Mouse (Mus musculus) cerebellum, adult 8-10 months (tissue): Measurements from ENCODE around the gene Lrrc25.
A peak's percentile ranks its signal among the peaks of the same experiment; 100 is the strongest.
"Not testable (repeated sequence)": the region's sequence is repeated elsewhere in the genome, so short reads cannot be mapped to it uniquely, and the experiment has no call there.

Source experiments
- DNase-seq: peaks from one replicate; pipeline ENCODE4 v3.0.0; 2022

The Lrrc25 gene

DNA sequence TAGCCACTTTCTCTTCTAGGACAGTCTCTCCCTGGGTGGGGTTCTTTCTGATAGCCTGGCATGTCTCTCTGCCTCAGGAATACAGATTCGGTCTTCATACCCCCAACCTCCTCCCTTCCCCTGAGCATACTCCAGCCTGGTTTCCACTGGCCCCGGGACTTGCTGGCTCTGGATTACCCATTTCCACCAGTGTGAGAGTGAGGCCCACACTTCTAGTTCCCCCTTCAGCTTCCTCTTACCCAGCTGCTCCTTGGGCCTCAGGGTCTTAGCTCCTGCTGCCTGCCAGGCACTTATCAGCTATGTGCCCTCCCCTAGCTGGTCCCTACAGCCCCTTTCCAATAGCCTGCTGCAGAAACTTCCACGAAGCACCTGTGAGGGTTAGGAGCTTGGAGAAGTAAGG, at the start of gene Lrrc25:
Gene Lrrc25, plus strand, starts transcription at position 262 of the 400 bp plus-strand sequence.
- DNase-seq, result no peak

DNA sequence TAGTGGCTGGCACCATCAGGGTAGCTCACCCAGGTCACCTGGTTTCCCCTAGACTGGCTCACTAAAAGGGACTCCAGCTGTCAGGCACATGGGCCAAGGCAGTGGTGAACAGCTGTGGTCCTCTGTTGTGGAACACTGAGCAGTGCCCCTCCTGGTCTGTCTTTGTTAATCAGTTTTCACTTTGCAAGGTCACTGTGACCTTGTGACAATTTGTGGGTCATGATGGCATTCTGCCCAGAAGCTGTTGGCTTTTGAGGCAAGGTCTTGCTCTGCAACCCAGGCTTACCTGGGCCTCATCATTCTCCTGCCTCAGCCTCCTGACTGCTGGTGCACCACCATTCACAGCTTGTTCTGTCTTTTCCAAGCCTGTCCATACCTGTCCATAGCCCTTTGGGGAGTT, 45.6 kb upstream of the Lrrc25 start:
- DNase-seq, result no peak

DNA sequence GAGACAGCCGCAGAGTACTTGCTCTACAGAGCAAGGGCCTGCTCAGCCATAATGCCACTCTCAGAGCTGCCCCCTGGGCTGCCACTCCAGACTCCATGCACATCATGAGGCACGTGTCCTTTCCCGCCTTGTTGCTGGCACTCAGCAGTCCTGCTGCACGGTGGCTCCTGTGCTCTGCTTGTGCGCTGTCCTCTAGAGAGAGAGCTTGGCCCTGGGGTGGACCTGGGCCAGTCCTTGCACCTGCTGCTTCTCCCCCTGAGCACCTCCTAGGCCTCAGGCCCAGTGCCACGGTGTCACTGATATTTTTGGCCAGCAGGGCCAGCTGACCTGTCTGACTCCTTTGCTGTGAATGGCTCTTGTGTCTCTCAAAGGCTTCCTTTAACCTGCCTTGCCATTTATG, 45.0 kb upstream of the Lrrc25 start:
- peak; percentile 57 for DNase-seq

DNA sequence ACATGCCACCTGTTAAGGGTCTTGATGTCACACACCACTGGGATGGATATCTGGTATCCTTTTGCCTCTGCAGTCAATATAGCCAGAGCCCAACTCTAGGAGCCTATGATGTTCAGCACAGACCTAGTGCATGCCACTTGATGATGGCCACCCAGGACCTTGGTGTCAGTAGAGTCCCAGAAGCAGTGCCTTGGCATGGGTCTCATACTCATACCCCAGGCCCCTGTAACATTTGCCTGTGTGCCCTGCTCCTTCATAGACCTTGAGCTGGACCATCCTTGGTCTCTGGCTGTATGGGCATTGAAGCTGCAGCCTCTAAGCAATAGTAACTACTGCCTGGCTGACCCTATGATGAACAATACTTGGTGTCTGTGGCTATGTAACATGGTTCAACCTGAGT, 41.7 kb upstream of the Lrrc25 start:
- DNase-seq, result no peak

DNA sequence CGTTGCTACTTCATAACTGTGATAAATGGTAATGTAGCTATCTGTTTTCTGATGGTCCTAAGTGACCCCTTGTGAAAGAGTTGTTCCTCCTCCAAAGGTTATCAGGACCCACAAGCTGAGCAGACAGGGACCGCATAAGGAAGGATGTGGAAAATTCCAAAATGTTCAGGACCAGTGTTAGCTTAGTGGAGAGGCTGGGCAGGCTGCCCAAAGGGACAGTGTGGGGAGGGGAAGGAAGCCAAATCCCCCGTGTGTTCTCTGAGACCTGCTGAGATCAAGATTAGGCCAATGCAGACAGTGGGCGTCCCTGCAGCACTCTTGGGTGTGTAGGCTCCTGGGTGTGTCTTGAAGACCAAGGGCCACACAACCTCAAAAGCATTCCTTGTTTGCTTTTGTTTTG, 41.0 kb upstream of the Lrrc25 start:
- peak; percentile 64 for DNase-seq

DNA sequence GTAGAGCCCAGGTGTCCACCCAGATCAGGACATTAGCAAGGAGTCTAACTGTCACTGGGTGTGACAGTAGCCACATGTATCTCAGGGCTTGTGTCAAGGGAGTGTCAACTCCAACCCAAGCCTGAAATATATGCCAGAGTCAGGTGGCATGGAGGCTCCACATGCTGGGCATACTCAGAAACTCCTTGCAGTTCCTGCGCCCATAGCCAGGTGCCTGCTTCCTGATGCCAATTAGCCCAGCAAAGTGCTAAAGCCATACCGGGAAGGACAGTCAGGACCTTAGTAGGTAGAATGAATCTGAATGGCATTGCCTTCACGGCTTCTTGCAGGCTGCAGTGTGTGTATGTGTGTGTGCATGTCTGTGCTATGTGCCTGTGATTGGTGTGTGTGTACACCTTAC, 38.7 kb upstream of the Lrrc25 start:
- DNase-seq, result no peak

DNA sequence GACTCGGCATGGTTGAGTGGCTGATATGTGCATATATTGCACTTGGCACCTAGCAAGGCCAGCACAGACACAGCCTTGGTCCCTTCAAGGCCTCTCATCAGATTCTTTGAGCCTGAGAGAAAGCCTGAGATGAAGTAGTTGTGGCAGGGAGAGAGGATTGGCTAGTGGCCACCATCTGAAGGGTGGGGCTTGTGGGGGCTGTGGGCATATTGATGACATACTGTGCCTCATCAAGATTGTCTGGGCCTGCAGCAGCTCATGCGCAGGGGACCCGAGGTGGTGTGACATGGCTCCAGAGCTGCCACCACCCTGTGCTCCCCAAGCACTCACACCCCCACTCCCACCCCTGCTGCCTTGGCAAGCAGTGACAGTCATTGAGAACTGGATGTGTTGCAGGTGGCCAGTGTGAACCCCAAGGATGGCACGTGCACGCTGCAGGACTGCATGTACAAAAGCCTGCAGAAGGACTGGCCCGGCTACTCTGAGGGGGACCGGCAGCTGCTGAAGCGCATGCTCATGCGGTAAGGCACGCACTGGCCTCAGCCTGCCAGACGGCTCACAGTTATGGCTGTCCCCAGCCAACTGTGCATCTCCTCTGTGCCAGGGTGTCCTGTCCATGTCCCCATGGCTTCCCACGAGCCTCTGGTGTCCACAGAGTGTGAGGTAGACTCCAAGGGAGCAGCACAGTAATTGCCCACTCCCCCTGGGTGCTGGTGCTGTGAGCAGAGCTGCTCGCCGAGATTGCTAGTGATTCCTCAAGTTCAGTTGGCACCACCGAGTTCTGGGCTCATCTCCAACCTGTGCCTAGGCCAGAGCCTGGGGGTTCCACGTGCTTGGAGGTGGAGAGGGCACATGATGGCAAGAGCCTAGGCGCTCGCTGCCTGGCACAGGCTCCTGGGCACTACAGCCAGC, 32.2 kb upstream of the Lrrc25 start:
- DNase-seq, result peak; percentile 72

DNA sequence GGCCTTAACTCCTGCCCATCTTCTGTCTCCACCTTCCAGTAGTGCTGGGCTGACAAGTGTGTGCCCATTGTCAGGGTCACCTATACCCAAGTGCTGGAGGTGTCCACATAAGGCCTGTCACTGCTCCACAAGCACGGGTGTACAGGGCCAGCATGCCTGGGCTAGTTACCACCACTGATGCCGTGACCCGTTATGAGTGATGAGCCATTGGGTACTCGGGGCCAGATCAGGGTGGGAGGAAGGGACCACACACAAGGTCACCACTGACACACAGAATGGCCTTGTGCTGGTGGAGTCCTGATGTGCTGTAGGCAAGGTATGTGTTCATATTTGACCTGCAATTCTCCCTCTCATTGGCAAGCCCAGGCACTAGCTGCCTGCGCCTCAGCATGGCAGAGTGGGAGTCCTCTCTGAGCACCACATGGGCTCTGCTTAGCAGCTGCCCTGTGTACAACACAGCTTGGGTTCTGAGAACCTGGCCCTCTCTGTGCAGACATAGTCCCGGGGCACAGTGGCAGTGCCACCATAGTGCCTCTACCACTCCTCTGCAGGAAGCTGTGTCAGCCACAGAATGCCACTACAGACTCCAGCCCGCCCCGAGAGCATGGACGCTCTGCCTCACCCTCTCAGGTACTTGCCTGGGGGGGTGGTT, 31.2 kb upstream of the Lrrc25 start:
- DNase-seq, result no peak

DNA sequence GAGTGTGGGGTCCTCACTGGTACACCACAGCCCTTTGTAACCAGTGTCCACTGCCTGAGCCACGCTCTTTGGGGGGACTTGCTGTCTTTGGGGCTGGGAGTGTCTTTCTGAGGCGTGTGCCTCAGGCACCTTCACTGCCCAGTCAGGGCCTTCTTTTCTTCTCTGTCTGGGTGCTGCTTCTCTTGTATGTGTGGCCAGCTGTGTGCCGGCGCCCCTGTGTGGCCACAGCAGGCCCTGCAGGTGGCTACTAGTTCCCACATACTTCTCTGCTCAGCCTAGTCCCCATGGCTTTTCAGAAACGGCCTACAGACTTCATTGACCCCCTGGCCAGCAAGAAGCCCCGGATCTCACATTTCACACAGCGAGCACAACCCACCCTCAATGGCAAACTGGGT, 30.7 kb upstream of the Lrrc25 start:
- no peak for DNase-seq

DNA sequence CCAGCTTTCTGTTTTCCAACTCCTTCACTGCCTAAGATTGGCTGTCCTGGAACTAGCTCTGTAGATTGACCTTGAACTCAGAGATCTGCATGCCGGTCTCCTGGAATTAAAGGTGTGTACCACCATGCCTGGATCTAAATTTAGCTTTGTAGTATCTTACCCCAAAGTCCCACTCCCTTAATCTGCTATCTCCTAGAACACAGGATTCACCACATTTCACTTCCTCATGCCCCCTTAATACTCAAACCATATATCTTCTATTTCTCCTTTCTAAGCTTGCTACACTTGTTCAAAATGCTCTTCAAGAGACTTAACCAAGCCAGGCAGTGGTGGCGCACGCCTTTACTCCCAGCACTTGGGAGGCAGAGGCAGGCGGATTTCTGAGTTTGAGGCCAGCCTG, 28.0 kb upstream of the Lrrc25 start:
- not testable (repeated sequence) for DNase-seq

DNA sequence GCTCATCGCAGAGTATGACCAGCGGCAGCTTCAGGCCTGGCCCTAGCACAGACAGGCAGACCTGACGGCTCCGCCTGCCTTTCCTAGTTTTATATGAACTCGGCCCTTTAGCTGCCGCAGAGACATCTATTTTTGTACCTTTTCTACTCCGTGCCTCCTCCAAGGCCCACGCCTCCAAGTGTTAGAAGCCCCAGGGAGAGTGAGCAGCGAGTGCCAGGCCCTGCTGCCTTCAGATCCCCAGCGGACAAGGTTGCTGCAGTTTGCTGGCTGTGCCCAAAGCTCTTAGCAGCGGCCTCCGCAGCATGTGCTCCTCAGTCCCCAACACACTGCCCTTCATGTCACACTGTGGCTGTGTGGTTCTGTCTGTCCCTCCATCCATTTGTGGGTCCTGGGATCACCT, 24.4 kb upstream of the Lrrc25 start:
- no peak for DNase-seq

DNA sequence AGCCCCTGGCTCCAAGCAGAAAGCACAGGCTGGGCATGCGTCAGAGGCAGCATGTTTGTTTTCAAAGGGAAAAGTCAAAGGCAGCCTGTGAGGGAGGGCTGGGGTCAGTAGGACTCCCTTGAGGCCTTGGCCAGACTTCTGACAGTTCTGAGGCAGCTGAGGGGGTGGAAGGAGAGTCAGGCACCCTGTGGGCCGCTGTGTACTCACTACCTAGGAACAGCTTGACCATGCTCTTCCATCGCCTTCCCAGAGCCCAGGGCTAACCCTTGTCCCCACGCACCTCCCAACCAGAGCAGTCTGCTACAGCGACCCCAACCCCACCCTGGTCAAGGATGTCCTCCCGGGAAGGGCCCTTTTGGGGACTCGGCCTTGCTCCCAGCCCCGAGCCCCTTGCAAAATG, 22.8 kb upstream of the Lrrc25 start:
- DNase-seq, result no peak

DNA sequence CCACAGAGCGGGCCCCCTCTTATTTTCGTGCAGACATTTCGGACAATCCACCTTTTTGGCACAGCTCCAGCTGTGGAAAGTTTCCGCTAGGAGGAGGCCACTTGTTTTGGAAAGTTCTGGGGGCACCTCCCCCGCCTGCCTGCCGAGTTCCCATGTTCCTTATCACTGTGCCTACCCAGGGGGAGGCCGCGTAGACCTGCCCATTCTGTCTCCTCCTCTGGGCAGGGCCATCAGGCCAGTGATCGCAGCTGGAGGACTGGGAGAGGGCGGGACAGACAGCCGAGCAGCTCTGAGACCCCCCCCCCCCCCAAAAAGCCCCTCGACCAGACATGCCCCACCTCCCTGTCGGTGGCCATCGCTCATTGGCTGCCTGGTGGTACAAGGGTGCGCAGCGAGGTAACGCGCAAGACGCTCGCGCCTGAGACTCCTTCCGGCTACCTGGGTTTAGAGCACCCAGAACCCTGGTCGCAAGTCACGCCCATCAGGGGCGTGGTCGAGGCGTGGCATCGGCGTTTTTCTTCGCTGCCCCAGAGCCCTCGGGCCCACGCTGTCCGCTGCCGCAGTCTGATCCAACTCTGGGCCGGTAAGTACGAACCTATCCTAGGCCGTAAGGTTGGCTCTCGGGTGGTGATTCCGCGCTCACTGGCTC, 21.9 kb upstream of the Lrrc25 start, which contains the start of gene Isyna1:
Gene Isyna1, plus strand, starts transcription at position 413 of the 649 bp plus-strand sequence.
- peak; percentile 46 for DNase-seq

DNA sequence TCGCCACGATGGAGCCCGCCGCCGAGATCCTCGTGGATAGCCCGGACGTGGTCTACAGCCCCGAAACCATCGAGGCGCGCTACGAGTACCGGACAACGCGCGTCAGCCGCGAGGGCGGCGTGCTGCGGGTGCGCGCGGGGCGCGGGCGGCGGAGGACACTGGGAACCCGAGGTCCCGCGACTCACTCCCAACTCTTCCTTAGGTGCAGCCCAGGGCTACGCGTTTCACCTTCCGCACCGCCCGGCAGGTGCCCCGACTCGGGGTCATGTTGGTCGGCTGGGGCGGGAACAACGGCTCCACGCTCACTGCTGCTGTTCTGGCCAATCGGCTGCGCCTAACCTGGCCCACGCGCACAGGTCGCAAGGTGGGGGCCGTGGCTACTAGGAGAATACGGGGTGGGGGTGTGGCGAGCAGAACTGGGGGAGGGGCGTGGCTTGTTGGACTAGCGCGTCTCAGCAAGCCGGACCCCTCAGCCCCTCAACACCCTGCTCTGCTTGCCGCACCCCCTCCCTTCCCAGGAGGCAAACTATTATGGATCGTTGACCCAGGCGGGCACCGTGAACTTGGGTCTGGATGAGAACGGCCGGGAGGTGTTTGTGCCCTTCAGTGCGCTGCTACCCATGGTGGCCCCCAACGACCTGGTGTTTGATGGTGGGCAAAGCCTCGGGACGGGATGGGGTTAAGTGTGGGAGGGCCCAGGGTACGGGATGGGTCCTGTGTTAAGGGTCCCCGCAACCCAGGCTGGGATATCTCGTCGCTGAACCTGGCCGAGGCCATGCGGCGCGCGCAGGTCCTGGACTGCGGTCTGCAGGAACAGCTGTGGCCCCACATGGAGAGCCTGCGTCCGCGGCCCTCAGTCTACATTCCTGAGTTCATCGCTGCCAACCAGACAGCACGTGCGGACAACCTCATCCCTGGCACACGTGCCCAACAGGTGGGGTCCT, 21.1 kb upstream of the Lrrc25 start:
- DNase-seq, result peak; percentile 55

DNA sequence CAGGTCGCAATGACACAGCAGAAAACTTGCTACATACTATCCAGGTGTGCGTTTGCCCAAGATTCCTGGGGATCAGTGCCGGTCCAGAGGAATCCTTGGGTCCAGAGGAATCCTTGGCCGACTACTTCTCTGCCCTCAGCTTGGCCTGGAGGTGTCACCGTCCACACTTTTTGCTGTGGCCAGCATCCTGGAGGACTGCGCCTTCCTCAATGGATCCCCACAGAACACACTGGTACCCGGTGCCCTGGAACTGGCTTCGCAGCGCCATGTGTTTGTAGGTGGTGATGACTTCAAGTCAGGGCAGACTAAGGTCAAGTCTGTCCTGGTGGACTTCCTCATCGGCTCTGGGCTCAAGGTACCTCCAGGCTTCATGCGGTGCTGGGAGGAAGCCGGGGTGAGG, 20.1 kb upstream of the Lrrc25 start:
- no peak for DNase-seq

DNA sequence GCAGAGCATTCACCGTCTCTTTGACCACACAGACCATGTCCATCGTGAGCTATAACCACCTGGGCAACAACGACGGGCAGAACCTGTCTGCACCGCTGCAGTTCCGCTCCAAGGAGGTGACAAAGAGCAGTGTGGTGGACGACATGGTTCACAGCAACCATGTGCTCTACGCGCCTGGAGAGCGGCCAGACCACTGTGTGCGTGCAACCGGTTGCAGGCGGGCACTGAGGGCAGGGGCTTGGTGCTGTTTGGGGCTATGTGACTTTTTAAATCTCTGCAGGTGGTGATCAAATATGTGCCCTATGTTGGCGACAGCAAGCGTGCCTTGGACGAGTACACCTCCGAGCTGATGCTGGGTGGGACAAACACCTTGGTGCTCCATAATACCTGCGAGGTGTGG, 19.7 kb upstream of the Lrrc25 start:
- no peak for DNase-seq

DNA sequence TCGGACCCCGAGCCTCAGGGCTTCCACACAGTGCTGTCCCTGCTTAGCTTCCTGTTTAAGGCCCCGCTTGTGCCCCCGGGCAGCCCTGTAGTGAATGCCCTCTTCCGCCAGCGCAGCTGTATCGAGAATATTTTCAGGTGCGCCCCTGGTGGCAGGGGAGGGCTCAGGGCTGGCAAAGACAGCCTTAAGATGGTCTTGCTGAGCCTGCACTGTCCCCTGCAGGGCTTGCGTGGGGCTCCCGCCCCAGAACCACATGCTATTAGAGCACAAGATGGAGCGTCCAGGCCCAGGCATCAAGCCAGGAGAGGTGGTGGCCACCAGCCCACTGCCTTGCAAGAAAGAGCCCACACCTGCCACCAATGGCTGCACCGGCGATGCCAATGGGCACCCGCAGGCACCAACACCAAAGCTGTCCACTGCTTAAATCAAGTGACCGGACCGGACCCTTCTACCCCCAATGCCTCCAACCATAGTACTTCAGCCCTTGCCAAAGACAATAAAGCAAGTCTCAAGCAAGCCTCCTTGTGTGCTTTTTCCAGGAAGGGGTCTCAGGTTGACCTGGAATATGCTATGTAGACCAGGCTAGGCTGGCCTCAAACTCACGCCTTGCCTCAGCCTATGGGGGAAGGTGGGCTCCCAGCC, 19.1 kb upstream of the Lrrc25 start:
- peak; percentile 59 for DNase-seq

DNA sequence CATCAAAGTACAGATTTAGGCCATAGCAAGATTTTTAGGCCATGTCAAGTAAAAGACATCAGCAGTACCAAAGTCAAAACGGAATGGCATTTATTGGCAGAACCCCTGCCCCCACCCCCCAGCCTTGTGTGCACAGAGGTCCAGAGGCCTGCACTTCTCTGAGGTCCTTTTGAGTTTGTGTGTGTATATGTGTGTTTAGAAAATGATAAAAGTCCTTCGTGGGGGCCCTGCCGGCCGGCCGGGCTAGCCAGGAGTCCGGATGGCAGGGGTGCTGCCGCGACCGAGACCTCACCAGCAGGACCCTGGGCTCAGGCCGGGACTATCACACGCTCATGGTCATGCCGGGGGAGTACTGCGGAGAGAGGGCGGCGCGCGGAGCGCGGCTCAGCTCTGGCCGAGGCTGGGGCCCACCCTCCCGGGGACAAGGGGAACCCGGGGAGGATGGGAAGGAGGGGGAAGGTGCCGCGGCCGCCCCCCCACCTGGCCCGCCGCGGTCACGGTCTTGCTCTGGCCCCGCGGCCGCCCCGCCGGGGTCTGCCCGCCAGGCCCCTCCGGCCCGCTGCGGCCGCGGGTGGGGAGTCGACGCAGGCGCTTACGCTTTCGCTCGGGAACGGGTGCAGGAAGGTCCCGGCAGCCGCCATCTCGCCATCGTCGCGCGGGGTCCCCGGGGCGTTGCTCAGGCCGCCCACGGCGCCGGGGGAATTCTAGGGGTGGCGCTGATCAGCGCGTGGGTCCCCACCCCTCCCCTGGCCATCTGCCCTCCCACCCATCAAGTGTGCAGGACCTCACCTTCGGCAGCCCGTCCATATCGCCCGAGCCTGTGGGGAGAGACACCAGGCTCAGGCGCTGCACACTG, 18.3 kb upstream of the Lrrc25 start:
- DNase-seq, result peak; percentile 41

DNA sequence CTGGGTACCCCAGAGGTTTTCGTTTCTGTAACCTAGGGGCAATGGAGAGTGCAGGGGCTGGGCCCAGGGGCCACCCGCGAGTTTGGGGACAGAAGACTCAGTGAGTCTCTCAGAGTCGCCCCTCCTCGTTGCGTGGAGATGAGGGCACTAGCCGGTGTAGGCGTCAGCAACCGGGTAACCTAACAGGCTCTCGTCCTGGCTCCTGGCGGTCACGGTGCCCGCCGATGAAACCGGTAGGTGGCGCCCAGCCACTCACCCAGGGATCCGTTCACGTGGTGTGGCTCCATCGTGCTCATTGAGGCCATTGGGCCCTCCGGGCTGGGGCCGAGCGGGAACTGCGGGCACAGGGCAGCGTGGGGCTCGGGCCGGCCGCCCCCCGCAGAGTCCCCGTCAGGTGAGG, 17.7 kb upstream of the Lrrc25 start:
- DNase-seq, result peak; percentile 89

DNA sequence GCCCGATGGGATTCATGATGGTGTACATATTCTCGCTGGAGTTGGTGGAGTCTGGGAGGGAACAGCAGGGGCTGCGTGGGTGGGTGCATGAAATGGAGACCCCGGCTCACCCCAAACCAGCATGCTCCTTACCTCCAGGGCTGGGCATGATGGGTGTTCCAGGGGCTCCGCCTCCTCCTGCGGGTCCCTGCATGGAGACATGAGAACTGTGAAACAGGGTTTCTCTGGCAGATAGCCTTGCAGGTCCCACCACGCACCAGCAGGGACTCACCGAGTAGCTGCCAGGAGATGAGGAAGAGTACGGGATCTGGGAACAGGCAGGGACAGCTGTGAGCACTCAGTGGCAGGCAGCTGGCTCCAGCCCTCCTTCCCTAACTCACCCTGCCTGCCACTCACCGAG, 17.2 kb upstream of the Lrrc25 start:
- DNase-seq, result no peak
